Mouse (Mus musculus) testis, postnatal 10 days (tissue): ENCODE results near the gene Tmem208.

Experiments used
- DNase-seq: peaks from one replicate; pipeline ENCODE4 v3.0.0; 2021; ENCODE audit warnings: low spot score

Gene Tmem208

GRCm38 (mm10) chr8:105353583-105354135 lies 27.5 kb downstream of the Tmem208 start:
- peak; percentile 44 for DNase-seq

- DNase-seq = no peak
These were observed 28.4 kb downstream of the Tmem208 start for GRCm38 (mm10) chr8:105354549-105354948.

- no peak for DNase-seq
These were observed 29.2 kb downstream of the Tmem208 start for GRCm38 (mm10) chr8:105355179-105356024.

DNA sequence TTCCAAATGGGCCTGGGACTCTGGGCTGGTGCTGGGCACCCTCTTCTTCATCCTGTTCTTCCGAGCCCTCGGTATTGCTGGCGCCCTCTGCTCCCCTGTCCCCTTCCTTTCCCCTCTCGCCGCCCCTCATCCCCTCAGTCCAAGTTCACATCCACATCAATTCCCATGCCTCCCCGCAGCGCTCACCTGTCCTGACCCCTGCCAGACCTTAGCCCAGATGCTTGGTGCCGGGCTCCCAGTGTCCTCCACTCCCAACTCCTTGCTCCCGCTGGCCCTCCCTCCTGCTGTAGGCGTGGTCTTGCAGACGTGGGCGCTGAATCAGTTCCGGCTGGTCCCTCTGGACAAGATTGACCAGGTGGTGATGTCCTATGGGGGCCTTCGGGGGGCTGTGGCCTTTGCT lies 30.5 kb downstream of the Tmem208 start:
- DNase-seq = no peak

DNA sequence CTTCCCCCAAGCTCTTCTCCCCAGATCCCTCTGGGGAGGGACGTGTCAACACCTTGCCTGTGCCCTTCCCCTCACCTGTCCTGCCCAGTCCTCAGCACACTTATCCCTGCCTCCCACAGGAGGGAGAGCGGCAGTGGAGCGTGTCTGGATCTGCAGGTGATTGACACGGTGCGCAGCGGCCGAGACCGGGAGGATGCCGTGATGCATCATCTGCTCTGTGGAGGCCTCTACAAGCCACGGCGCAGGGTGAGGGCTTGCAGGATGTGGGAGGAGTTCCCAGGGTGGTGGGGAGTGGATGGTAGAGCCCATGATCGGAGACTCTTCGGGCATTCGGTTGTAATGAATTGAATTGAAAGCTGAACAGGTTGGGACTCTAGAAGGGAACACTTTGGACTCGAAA lies 33.1 kb downstream of the Tmem208 start:
- DNase-seq = no peak

DNA sequence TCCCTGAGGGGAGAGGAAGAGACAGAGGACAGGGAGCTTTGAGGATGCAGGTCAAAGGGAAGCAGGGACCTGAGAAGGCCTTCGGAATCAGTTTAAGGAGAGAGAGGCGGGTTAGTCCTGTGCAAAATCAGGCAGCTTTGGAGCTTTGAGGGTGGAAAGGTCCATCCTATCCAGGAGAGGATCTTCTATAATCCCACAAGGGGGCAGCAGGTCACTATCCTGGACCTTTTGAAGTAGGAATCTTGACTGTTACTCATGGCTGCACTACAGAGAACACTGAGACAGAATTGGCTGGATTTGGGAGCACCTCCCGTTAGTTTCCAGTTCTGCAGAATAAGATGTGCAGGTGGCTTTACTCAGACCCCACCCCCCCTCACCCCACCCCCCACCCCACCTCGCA lies 33.5 kb downstream of the Tmem208 start:
- DNase-seq = peak; percentile 44

- peak; percentile 57 for DNase-seq
These were observed 35.9 kb downstream of the Tmem208 start for GRCm38 (mm10) chr8:105361751-105362702.

DNA sequence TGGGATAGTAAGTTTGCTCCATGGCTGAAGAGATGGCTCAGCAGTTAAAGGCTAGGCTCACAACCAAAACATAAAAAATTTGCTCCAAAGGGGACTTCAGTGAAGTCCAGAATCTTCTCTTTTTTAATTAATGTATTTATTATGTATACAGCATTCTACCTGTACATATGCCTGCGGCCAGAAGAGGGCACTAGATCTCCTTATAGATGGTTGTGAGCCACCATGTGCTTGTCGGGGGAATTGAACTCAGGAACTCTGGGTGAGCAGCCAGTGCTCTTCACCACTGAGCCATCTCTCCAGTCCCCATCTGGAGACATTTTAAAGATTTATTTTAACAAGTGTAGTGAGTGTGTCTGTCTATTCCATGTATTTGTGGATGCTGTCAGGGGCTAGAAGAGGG lies 41.0 kb downstream of the Tmem208 start:
- DNase-seq = peak; percentile 47

GRCm38 (mm10) chr8:105372473-105372872 lies 46.3 kb downstream of the Tmem208 start:
- DNase-seq = no peak

DNA sequence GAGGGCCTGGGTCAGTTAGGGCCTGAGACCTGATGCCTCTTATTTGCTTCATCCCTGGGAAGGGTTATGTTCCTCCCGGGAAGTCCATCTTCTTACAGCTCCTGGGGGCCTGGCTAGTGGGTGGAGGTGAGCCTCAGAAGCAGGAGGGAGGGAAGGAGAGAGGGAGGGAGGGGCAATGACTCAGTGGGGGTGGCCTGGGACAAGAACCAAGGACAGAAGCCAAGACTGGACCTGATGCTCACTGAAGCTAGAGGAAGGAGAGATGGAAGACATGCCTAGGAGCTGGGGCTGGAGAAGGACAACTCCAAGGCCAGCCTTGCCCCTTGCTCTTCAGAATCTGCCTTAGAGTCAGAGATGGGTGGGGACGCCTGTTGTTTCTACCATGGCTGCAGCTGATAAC lies 46.9 kb downstream of the Tmem208 start, which contains the start of gene Plekhg4:
Gene Plekhg4, plus strand, starts transcription at position 243 of the 400 bp plus-strand sequence.
- DNase-seq = no peak

DNA sequence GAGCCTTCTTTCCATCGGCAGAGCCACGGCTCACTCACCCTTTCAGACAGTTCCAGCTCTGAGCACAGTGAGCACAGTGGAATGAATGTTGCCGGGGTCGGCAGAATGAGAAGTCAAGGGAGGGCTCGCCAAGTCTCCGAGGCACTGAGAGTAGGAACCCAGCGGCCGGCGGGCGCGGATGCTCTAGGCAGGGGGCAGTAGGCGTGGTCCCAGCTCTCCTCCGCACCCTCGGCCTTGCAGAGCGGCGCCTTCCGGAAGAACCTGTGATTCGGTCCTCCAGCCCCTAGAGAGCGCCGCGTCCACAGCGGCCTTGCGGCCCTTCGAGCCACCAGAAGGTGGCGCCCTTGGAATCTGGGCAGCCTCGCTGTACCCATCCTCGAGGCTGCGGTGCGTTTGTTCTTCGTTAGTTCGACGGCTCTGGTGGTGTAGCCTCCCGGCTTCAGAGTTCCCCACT lies 48.4 kb downstream of the Tmem208 start:
- peak; percentile 77 for DNase-seq

DNA sequence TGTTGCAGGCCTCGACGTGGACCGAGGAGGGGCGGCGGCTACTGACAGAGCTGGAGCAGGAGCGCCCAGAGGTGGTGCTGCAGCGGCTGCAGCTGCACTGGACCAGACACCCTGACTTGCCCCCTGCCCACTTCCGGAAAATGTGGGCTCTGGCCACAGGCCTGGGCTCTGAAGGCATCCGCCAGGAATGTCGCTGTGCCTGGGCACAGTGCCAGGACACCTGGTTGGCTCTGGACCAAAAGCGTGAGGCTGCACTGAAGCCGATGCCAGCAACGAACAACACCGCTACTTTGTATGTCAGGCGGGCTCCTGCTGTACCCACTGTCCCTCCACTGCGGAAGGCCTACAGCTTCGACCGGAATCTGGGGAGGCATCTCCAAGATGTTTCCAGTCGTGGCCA lies 52.5 kb downstream of the Tmem208 start:
- DNase-seq = peak; percentile 86

- no peak for DNase-seq
These were observed 54.2 kb downstream of the Tmem208 start for GRCm38 (mm10) chr8:105380308-105380707.

DNA sequence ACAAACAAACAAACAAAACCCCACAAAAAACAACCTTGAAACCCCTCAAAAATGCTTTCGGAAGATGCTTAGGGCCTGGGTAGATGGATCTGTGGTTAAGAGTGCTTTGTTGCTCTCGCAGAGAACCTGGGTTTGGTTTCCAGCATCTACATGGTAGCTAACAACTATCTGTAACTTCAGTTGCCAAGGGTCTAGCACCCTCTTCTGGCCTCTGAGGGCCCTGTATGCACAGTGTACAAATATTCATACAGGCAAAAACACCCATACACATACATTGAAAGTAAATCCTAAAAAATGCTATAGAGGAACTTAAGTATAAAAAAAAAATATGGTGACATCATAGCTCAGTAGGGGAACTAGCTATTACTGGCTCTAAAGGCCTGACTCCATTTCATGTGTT lies 57.9 kb downstream of the Tmem208 start:
- no peak for DNase-seq
